Mouse (Mus musculus): Measurements from ENCODE around the gene Mtmr2. TPM values are rescaled to one million over a fixed set of nuclear protein-coding genes. Genes with fewer than 3 reads are reported as not detected.

Mtmr2 gene
- total RNA-seq, 2 experiments from 2014 or later, result 42.9 to 44.4 TPM

- no peak for DNase-seq (ENCODE audit: extremely low spot score in 1 of 2, low spot score in 2 of 2)
- intact Hi-C loops (cut with DNase I), result no loop called here
These were observed 46.1 kb downstream of the Mtmr2 start for GRCm38 (mm10) chr9:13794302-13794701.

- DNase-seq (ENCODE audit: extremely low spot score in 1 of 2, low spot score in 2 of 2), result no peak
- intact Hi-C loops (cut with DNase I), result no loop called here
These were observed 46.5 kb downstream of the Mtmr2 start for GRCm38 (mm10) chr9:13794756-13795155.

GRCm38 (mm10) chr9:13804480-13804879 is 56.3 kb downstream of the Mtmr2 start:
- intact Hi-C loops (cut with DNase I), result no loop called here
- DNase-seq (ENCODE audit: extremely low spot score in 1 of 2, low spot score in 2 of 2), result no peak

- no peak for DNase-seq (ENCODE audit: extremely low spot score in 1 of 2, low spot score in 2 of 2)
- intact Hi-C loops (cut with DNase I), result loop anchor here (5.0 kb wide), 1 partner anchor 575 kb away; no protein-coding TSS in a partner anchor
These were observed 58.6 kb downstream of the Mtmr2 start for GRCm38 (mm10) chr9:13806854-13807253.

GRCm38 (mm10) chr9:13807657-13808056 is 59.4 kb downstream of the Mtmr2 start:
- intact Hi-C loops (cut with DNase I), result loop anchor here (5.0 kb wide), 1 partner anchor 575 kb away; no protein-coding TSS in a partner anchor
- DNase-seq (ENCODE audit: extremely low spot score in 1 of 2, low spot score in 2 of 2), result no peak

- intact Hi-C loops (cut with DNase I), result loop anchor here (5.0 kb wide), 1 partner anchor 578 kb away; no protein-coding TSS in a partner anchor
- DNase-seq (ENCODE audit: extremely low spot score in 1 of 2, low spot score in 2 of 2), result no peak
These were observed 61.7 kb downstream of the Mtmr2 start for GRCm38 (mm10) chr9:13809937-13810336.

- no peak for DNase-seq (ENCODE audit: extremely low spot score in 1 of 2, low spot score in 2 of 2)
- intact Hi-C loops (cut with DNase I), result no loop called here
These were observed 70.2 kb downstream of the Mtmr2 start for GRCm38 (mm10) chr9:13818369-13818768.

- intact Hi-C loops (cut with DNase I), result no loop called here
- no peak for DNase-seq (ENCODE audit: extremely low spot score in 1 of 2, low spot score in 2 of 2)
These were observed 72.6 kb downstream of the Mtmr2 start for GRCm38 (mm10) chr9:13820774-13821173.

GRCm38 (mm10) chr9:13825896-13826295 is 77.7 kb downstream of the Mtmr2 start:
- no peak for DNase-seq (ENCODE audit: extremely low spot score in 1 of 2, low spot score in 2 of 2)
- intact Hi-C loops (cut with DNase I), result no loop called here

- intact Hi-C loops (cut with DNase I), result no loop called here
- DNase-seq (ENCODE audit: extremely low spot score in 1 of 2, low spot score in 2 of 2), result peak in 1 of 2 experiments; percentile 42
These were observed 78.2 kb downstream of the Mtmr2 start for GRCm38 (mm10) chr9:13826391-13826805.

GRCm38 (mm10) chr9:13826832-13827405 is 78.7 kb downstream of the Mtmr2 start, which contains the start of gene Cep57:
Cep57 (minus strand) TSS chr9:13827107.
- intact Hi-C loops (cut with DNase I), result no loop called here
- DNase-seq (ENCODE audit: extremely low spot score in 1 of 2, low spot score in 2 of 2), result peak; percentile 96 to 97

- intact Hi-C loops (cut with DNase I), result no loop called here
- peak; percentile 99 to 100 for DNase-seq (ENCODE audit: extremely low spot score in 1 of 2, low spot score in 2 of 2)
These were observed 79.3 kb downstream of the Mtmr2 start, which contains the start of gene Fam76b for GRCm38 (mm10) chr9:13827406-13828086. Fam76b (plus strand) TSS chr9:13827716.

- intact Hi-C loops (cut with DNase I), result no loop called here
- no peak for DNase-seq (ENCODE audit: extremely low spot score in 1 of 2, low spot score in 2 of 2)
These were observed 79.9 kb downstream of the Mtmr2 start for GRCm38 (mm10) chr9:13828087-13828441.

- DNase-seq (ENCODE audit: extremely low spot score in 1 of 2, low spot score in 2 of 2), result no peak
- intact Hi-C loops (cut with DNase I), result no loop called here
These were observed 87.0 kb downstream of the Mtmr2 start for GRCm38 (mm10) chr9:13835256-13835655.

GRCm38 (mm10) chr9:13836726-13837125 is 88.5 kb downstream of the Mtmr2 start:
- intact Hi-C loops (cut with DNase I), result no loop called here
- no peak for DNase-seq (ENCODE audit: extremely low spot score in 1 of 2, low spot score in 2 of 2)

GRCm38 (mm10) chr9:13847591-13847990 is 99.4 kb downstream of the Mtmr2 start:
- no peak for DNase-seq (ENCODE audit: extremely low spot score in 1 of 2, low spot score in 2 of 2)
- intact Hi-C loops (cut with DNase I), result loop anchor here (5.0 kb wide), 2 partner anchors 430 to 495 kb away; partner anchors contain the start of gene Sesn3

GRCm38 (mm10) chr9:13848481-13849480 is 100.6 kb downstream of the Mtmr2 start:
- DNase-seq (ENCODE audit: extremely low spot score in 1 of 2, low spot score in 2 of 2), result peak; percentile 30 to 46
- intact Hi-C loops (cut with DNase I), result loop anchor here (5.0 kb wide), 2 partner anchors 429 to 494 kb away; partner anchors contain the start of gene Sesn3

GRCm38 (mm10) chr9:13853876-13854275 is 105.7 kb downstream of the Mtmr2 start:
- DNase-seq (ENCODE audit: extremely low spot score in 1 of 2, low spot score in 2 of 2), result no peak
- intact Hi-C loops (cut with DNase I), result no loop called here

Data from left cerebral cortex, postnatal 10 days (tissue).